Mouse (Mus musculus) macrophage (primary cell): ENCODE data around the gene Gm40460. TPM values are rescaled to one million over a fixed set of nuclear protein-coding genes. Genes with fewer than 3 reads are reported as not detected.
"Not testable (repeated sequence)": the region's sequence is repeated elsewhere in the genome, so short reads cannot be mapped to it uniquely, and the experiment has no call there.

Source experiments
- H3K27ac ChIP-seq: fragments of 350-480 bp; formaldehyde crosslinking; 2 replicates; pipeline ENCODE4 v1.9.0; 2021
- H3K36me3 ChIP-seq: fragments of 350-480 bp; formaldehyde crosslinking; 2 replicates; pipeline ENCODE4 v1.9.0; 2021; ENCODE audit errors: inconsistent target
- H3K4me3 ChIP-seq: fragments of 350-480 bp; formaldehyde crosslinking; 2 replicates; pipeline ENCODE4 v1.9.0; 2021; ENCODE audit errors: inconsistent target
- H3K79me2 ChIP-seq: fragments of 350-480 bp; formaldehyde crosslinking; 2 replicates; pipeline ENCODE4 v1.9.0; 2021; ENCODE audit errors: inconsistent target
- WGBS: methylation state at CpG from one replicate; pipeline ENCODE4 v1.1.7; 2026; ENCODE audit warnings: inconsistent platforms; ENCODE audit not compliant: missing documents; 5-methylcytosine and 5-hydroxymethylcytosine counted together
- polyA plus RNA-seq: library from polyadenylated mRNA; stranded (reverse); fragments of 250-400 nt; gene quantifications from 3 replicates; pipeline ENCODE4 v1.2.4, GENCODE M21; 2018; ENCODE audit warnings: inconsistent platforms

Gene Gm40460
- polyA plus RNA-seq, 1 experiment from 2014 or later: not detected

GRCm38 (mm10) chr7:142212136-142212535 lies 28.7 kb downstream of the Gm40460 start:
- not testable (repeated sequence) for H3K4me3 ChIP-seq, H3K36me3 ChIP-seq, H3K27ac ChIP-seq, H3K79me2 ChIP-seq
- 13% methylated on average over 1 of the region's 1 CpGs for WGBS

GRCm38 (mm10) chr7:142211559-142211958 lies 29.3 kb downstream of the Gm40460 start, which contains the start of gene Gm7579:
Gene Gm7579, plus strand, starts transcription at chr7:142211859.
- WGBS: 45% methylated on average over 1 of the region's 1 CpGs
- Histone ChIP-seq H3K4me3 (no peak within 1 kb of the TSS), H3K36me3 (no peaks in the 10 kb centered on the region), H3K27ac (no peak within 1 kb of the TSS), H3K79me2 (no peaks in the 10 kb centered on the region)

- H3K79me2 ChIP-seq, H3K27ac ChIP-seq, H3K4me3 ChIP-seq, H3K36me3 ChIP-seq: not testable (repeated sequence)
- 93% methylated on average over 5 of the region's 5 CpGs for WGBS
These were observed 34.0 kb downstream of the Gm40460 start for GRCm38 (mm10) chr7:142206891-142207290.

- no peak overlapping the region for H3K4me3 ChIP-seq
- no peaks in the 10 kb centered on the region for H3K36me3 ChIP-seq
- H3K27ac ChIP-seq: no peak overlapping the region
- H3K79me2 ChIP-seq: no peaks in the 10 kb centered on the region
These were observed 35.4 kb downstream of the Gm40460 start for GRCm38 (mm10) chr7:142205488-142205887.

GRCm38 (mm10) chr7:142201064-142201463 lies 39.8 kb downstream of the Gm40460 start, which contains the start of gene Krtap5-3:
Gene Krtap5-3, plus strand, starts transcription at chr7:142201364.
- no peak within 1 kb of the TSS for H3K4me3 ChIP-seq
- no peaks in the 10 kb centered on the region for H3K36me3 ChIP-seq
- no peak within 1 kb of the TSS for H3K27ac ChIP-seq
- 69% methylated on average over 1 of the region's 1 CpGs for WGBS
- no peaks in the 10 kb centered on the region for H3K79me2 ChIP-seq

GRCm38 (mm10) chr7:142198748-142199147 lies 42.1 kb downstream of the Gm40460 start:
- Histone ChIP-seq H3K4me3 (no peak overlapping the region), H3K79me2 (no peaks in the 10 kb centered on the region), H3K27ac (no peak overlapping the region), H3K36me3 (no peaks in the 10 kb centered on the region)
- WGBS: 60% methylated on average over 2 of the region's 2 CpGs

Other genes with a start within 250 kb of the Gm40460 start
- gene Mob2, start 180.0 kb downstream of the Gm40460 start, polyA plus RNA-seq: 22.8 to 35.4 TPM (median 31.3 TPM) in 3 replicates
- 0.22 to 1.2 TPM (median 0.47 TPM) in 3 replicates for gene Dusp8, start 145.2 kb downstream of the Gm40460 start, polyA plus RNA-seq
- not detected in 3 replicates for gene Gm45618, start 120.3 kb downstream of the Gm40460 start, polyA plus RNA-seq
- gene Gm39115, start 105.0 kb downstream of the Gm40460 start, polyA plus RNA-seq: not detected in 3 replicates
- gene Gm45337, start 96.5 kb downstream of the Gm40460 start, polyA plus RNA-seq: not detected in 3 replicates
- gene Gm29735, start 84.0 kb downstream of the Gm40460 start, polyA plus RNA-seq: not detected in 3 replicates
- not detected in 3 replicates for gene Gm4553, start 75.3 kb downstream of the Gm40460 start, polyA plus RNA-seq
- not detected in 3 replicates for gene Krtap5-2, start 65.1 kb downstream of the Gm40460 start, polyA plus RNA-seq
- not detected in 3 replicates for gene Gm10153, start 50.7 kb downstream of the Gm40460 start, polyA plus RNA-seq
- not detected in 3 replicates for gene Krtap5-3, start 39.7 kb downstream of the Gm40460 start, polyA plus RNA-seq
- not detected in 3 replicates for gene Gm7579, start 29.2 kb downstream of the Gm40460 start, polyA plus RNA-seq
- gene Krtap5-5, start 11.1 kb downstream of the Gm40460 start, polyA plus RNA-seq: not detected in 3 replicates
- not detected in 3 replicates for gene Gm2431, start 17.3 kb upstream of the Gm40460 start, polyA plus RNA-seq
- not detected in 3 replicates for gene Gm4559, start 33.3 kb upstream of the Gm40460 start, polyA plus RNA-seq
- gene Krtap5-1, start 56.0 kb upstream of the Gm40460 start, polyA plus RNA-seq: not detected in 3 replicates
- gene Krtap5-4, start 62.5 kb upstream of the Gm40460 start, polyA plus RNA-seq: not detected in 3 replicates
- not detected in 3 replicates for gene Ifitm10, start 132.7 kb upstream of the Gm40460 start, polyA plus RNA-seq
- 9.6 to 6,145 TPM (median 21.2 TPM) in 3 replicates for gene Gm49369, start 141.6 kb upstream of the Gm40460 start, polyA plus RNA-seq
- gene Ctsd, start 147.0 kb upstream of the Gm40460 start, polyA plus RNA-seq: 15,815 to 17,787 TPM (median 16,857 TPM) in 3 replicates
- gene Syt8, start 193.8 kb upstream of the Gm40460 start, polyA plus RNA-seq: 3.2 to 10.3 TPM (median 4.8 TPM) in 3 replicates
- gene Tnni2, start 200.7 kb upstream of the Gm40460 start, polyA plus RNA-seq: 13.4 to 20.6 TPM (median 18.0 TPM) in 3 replicates
- gene Lsp1, start 219.7 kb upstream of the Gm40460 start, polyA plus RNA-seq: 30.8 to 130 TPM (median 114 TPM) in 3 replicates